Mouse (Mus musculus) midbrain, embryonic 14.5 days (tissue): ENCODE results near the gene Nectin1. TPM values are rescaled to one million over a fixed set of nuclear protein-coding genes. Genes with fewer than 3 reads are reported as not detected.

ENCODE experiments used
- ATAC-seq: fragments of 200-750 bp; cut with Nextera tagmentation; 2 replicates; pipeline ENCODE4 v1.8.0; 2017; ENCODE audit warnings: moderate number of reproducible peaks, moderate library complexity; ENCODE audit not compliant: low FRiP score, low TSS enrichment
- DNase-seq: peaks from one replicate; pipeline ENCODE4 v3.0.0-alpha.2; 2015
- H3K27ac ChIP-seq: fragments of 300-500 bp; sonication (generic); replicated peaks from 2 replicates; pipeline ENCODE4 v1.5.1; 2014; ENCODE audit warnings: mild to moderate bottlenecking, low read depth, low read length, moderate library complexity
- H3K27me3 ChIP-seq: fragments of 300-500 bp; sonication (generic); 2 replicates; pipeline ENCODE4 v1.6.1; 2014; ENCODE audit warnings: low read length, control low read depth, mixed read lengths; ENCODE audit not compliant: control insufficient read depth, insufficient read depth
- H3K36me3 ChIP-seq: fragments of 300-500 bp; sonication (generic); 2 replicates; pipeline ENCODE4 v1.6.1; 2014; ENCODE audit warnings: low read length, control low read depth; ENCODE audit not compliant: control insufficient read depth, insufficient read depth
- H3K4me1 ChIP-seq: fragments of 300-500 bp; sonication (generic); 2 replicates; pipeline ENCODE4 v1.6.1; 2014; ENCODE audit warnings: mild to moderate bottlenecking, antibody characterized with exemption, low read length, control low read depth; ENCODE audit not compliant: control insufficient read depth, insufficient read depth
- H3K4me2 ChIP-seq: fragments of 300-500 bp; sonication (generic); 2 replicates; pipeline ENCODE4 v1.6.1; 2014; ENCODE audit warnings: mild to moderate bottlenecking, low read length, moderate library complexity
- H3K4me3 ChIP-seq: fragments of 300-500 bp; sonication (generic); replicated peaks from 2 replicates; pipeline ENCODE4 v1.5.1; 2014; ENCODE audit warnings: low read depth, low read length
- H3K9ac ChIP-seq: fragments of 300-500 bp; sonication (generic); replicated peaks from 2 replicates; pipeline ENCODE4 v1.6.1; 2014; ENCODE audit warnings: mild to moderate bottlenecking, low read length, moderate library complexity
- H3K9me3 ChIP-seq: fragments of 300-500 bp; sonication (generic); 2 replicates; pipeline ENCODE4 v1.6.1; 2016; ENCODE audit warnings: low read length, control low read depth, mixed read lengths; ENCODE audit not compliant: control insufficient read depth
- WGBS: fragments of 180-500 bp; shearing (Covaris S2); extraction: QIAGEN DNeasy Blood & Tissue Kit; methylation state at CpG from one replicate; pipeline ENCODE4 v1.1.7; 2014; 5-methylcytosine and 5-hydroxymethylcytosine counted together
- polyA plus RNA-seq: library from polyadenylated mRNA; unstranded; fragments of >200 nt; fragmentation: Nextera tagmentation; extraction: Ambion mirVana; gene quantifications from 2 replicates; pipeline ENCODE4 v1.2.1, GENCODE M21; 2014

Nectin1 gene
- polyA plus RNA-seq, 1 experiment from 2014 or later: 16.7 TPM

DNA sequence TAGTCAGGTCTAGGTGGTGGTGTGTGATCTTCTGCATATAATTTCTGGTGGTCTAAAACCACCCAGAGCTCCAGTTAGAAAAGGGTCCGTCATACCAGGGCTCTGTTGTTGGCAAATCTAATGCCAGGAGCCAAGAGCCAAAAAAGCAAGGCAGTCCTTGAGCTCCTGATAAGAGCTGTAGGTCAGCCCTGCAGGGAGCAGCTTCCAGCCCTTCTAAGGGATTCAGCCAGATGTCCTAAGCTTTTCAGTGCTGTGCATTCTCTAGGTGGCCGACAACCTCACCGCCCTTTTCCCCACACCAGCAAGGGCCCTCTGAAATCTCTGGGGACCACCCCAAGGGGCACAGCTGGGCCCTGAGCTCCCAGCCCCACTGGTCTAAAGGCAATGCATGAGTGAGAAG lies 52.2 kb downstream of the Nectin1 start:
- no peak for DNase-seq
- Histone ChIP-seq H3K27me3 (no peaks in the 10 kb centered on the region), H3K4me3 (no peak overlapping the region), H3K4me2 (no peak overlapping the region), H3K36me3 (peaks cover 59% of the 10 kb centered on the region), H3K27ac (no peak overlapping the region), H3K9ac (no peak overlapping the region), H3K4me1 (0 out of 2 replicates have a peak, but pooled peaks cover 4% of the 10 kb centered on the region), H3K9me3 (no peaks in the 10 kb centered on the region)
- WGBS: 91% methylated on average over 3 of the region's 3 CpGs
- no peak for ATAC-seq

DNA sequence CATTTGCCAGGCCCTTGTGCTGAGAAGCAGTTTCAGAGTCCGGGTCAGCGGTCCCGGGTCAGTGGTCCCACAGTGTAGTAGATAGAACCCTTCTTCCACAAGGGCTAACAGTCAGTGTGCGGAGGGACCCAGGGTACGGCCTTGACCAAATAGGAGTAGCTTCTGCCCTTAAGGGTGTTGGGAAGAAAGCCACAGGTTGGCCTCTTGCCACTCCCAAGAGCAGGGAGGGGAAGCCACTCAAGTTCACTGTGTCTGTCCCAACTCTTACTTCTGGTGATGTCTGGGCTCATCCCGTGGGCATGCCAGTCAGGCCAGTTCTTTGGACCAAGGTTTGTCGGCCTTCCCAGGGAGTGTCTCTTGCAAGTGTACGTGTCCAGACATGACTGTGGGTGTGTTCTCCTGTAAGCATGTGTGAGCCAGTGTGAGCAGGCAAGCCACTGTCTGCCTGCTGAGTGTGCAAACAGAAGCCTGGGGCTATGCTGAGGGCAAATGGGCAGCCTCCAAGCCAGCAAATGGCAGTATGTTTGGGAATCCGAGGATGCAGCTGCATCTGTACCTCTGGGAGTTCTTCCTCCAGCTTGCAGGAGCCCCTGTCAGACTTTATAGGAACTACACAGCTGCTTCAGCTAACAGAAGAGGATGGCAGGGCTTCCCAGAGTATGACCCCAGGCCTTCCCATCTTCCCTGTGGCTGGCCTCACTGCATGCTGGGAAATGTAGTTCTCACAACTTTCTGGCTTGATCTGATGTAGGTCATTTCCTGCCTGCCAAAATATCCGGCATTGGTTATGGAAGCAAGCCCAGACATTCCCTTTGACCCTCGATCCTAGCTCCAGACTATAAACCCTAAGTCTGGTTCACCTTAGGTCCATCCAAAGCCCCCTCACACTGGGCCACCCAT lies 53.3 kb downstream of the Nectin1 start:
- no peak overlapping the region for H3K4me3 ChIP-seq
- peak; percentile 25 for DNase-seq
- peaks cover 56% of the 10 kb centered on the region for H3K36me3 ChIP-seq
- 87% methylated on average over 11 of the region's 11 CpGs for WGBS
- no peak for ATAC-seq
- no peaks in the 10 kb centered on the region for H3K9me3 ChIP-seq
- H3K4me2 ChIP-seq: no peak overlapping the region
- no peak overlapping the region for H3K9ac ChIP-seq
- 0 out of 2 replicates have a peak overlapping the region, but pooled peaks have one; percentile 26 for H3K27ac ChIP-seq
- H3K4me1 ChIP-seq: 0 out of 2 replicates have a peak, but pooled peaks cover 4% of the 10 kb centered on the region
- H3K27me3 ChIP-seq: no peaks in the 10 kb centered on the region

DNA sequence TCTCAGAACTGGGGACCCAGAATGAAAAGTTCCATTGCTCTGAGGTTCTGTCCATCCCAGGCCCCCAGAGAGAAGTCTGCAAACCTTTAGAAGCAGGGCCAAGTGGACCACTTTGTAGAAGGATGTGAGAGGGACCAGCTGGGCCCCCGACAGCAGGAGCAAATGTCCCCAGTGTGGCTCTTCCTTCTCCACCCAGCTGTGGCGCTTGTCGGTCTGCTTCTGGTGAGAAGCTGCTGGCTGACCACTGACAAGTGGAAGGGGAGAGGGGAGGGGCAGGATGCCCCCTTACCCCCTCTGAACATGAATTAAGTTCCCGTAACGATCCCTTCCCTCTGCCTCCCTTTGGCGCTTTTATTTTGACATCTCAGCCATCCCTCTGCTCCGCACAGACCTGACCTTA lies 54.0 kb downstream of the Nectin1 start:
- Histone ChIP-seq H3K9me3 (no peaks in the 10 kb centered on the region), H3K4me3 (no peak overlapping the region), H3K27ac (no peak overlapping the region), H3K9ac (no peak overlapping the region), H3K4me1 (0 out of 2 replicates have a peak, but pooled peaks cover 4% of the 10 kb centered on the region), H3K36me3 (peaks cover 52% of the 10 kb centered on the region), H3K4me2 (no peak overlapping the region), H3K27me3 (no peaks in the 10 kb centered on the region)
- ATAC-seq (no peak), DNase-seq (no peak)
- WGBS: 65% methylated on average over 7 of the region's 7 CpGs

GRCm38 (mm10) chr9:43800525-43800924 lies 56.7 kb downstream of the Nectin1 start:
- DNase-seq: no peak
- Histone ChIP-seq H3K4me3 (no peak overlapping the region), H3K36me3 (peaks cover 43% of the 10 kb centered on the region), H3K27ac (no peak overlapping the region), H3K9me3 (no peaks in the 10 kb centered on the region), H3K27me3 (no peaks in the 10 kb centered on the region), H3K4me2 (no peak overlapping the region), H3K9ac (no peak overlapping the region), H3K4me1 (0 out of 2 replicates have a peak, but pooled peaks cover 4% of the 10 kb centered on the region)
- ATAC-seq: no peak
- WGBS: 100% methylated on average over 2 of the region's 2 CpGs

DNA sequence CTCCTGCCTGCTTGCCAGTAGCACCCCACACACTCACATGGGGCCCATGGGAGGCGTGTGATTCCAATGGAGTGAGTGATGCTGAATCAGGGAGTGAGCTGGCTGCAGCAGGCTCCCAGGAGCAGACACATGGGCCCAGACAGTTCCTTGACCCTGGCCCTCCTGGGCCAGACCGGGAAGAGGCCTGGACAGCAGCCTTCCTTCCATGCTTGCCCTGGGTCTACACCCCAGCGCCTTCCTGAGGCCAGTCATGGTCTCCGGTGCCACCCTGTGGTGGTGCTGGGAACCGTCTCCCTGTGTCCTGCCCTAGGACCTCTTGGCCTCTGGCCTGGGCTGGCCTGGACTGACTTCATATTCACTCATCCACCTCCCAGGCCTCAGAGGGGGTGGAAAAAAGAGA lies 58.1 kb downstream of the Nectin1 start:
- no peak overlapping the region for H3K4me2 ChIP-seq
- no peaks in the 10 kb centered on the region for H3K27me3 ChIP-seq
- H3K4me3 ChIP-seq: no peak overlapping the region
- DNase-seq (peak; percentile 68), ATAC-seq (peak; percentile 55; the same call in 1 of the 2 replicates)
- H3K4me1 ChIP-seq: 0 out of 2 replicates have a peak, but pooled peaks cover 4% of the 10 kb centered on the region
- no peak overlapping the region for H3K9ac ChIP-seq
- 26% methylated on average over 5 of the region's 5 CpGs for WGBS
- H3K36me3 ChIP-seq: peaks cover 41% of the 10 kb centered on the region
- H3K27ac ChIP-seq: no peak overlapping the region
- H3K9me3 ChIP-seq: no peaks in the 10 kb centered on the region

DNA sequence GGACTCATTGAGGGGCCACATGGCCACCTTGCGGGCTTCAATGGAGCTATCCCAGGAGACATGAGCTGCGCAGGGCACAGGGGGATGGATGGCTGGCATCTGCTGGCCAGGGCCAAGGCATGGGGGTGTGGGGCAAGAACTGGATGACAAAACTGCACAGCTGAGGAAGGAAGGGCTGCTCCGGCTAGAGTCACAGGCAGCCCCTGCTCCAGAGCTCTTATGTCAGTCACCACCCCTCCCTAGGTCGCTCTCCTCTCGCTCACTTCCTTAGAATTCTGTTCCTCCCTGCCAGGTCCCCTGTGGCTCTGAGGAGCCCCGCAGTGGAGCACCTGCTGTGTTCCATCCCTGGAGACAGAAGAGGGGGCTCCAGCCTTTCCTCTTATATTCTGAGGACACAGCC lies 63.8 kb downstream of the Nectin1 start:
- ATAC-seq: no peak
- H3K9me3 ChIP-seq: no peaks in the 10 kb centered on the region
- H3K27me3 ChIP-seq: no peaks in the 10 kb centered on the region
- peaks cover 24% of the 10 kb centered on the region for H3K36me3 ChIP-seq
- H3K4me2 ChIP-seq: no peak overlapping the region
- no peak for DNase-seq
- H3K4me1 ChIP-seq: peaks cover 13% of the 10 kb centered on the region; the same call in 1 of the 2 replicates
- no peak overlapping the region for H3K9ac ChIP-seq
- no peak overlapping the region for H3K27ac ChIP-seq
- H3K4me3 ChIP-seq: no peak overlapping the region
- WGBS: 12% methylated on average over 6 of the region's 6 CpGs

DNA sequence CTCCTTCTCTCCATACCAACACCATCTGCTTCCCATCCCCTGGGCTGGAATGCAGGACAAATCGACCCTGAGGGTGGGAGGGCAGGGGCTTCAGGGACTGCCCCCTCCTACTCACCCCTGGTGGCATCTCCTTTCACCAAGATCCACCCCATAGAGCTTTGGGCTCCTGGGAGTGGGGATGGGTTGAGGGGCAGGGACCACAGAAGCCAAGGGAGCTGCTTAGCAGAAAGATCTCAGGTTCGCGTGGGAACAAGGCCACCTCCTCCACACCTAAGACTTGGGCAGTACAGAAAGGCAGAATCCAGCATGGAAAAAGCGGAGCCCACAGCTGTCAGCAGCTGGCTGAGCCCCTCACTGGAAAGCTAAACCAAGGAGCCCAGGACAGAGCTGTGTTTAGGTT lies 64.3 kb downstream of the Nectin1 start:
- Histone ChIP-seq H3K4me1 (peaks cover 13% of the 10 kb centered on the region; the same call in 1 of the 2 replicates), H3K27me3 (no peaks in the 10 kb centered on the region), H3K4me3 (no peak overlapping the region), H3K27ac (0 out of 2 replicates have a peak overlapping the region, but pooled peaks have one; percentile 37), H3K4me2 (no peak overlapping the region), H3K9me3 (no peaks in the 10 kb centered on the region), H3K36me3 (peaks cover 23% of the 10 kb centered on the region), H3K9ac (no peak overlapping the region)
- 14% methylated on average over 4 of the region's 4 CpGs for WGBS
- ATAC-seq: no peak
- no peak for DNase-seq

DNA sequence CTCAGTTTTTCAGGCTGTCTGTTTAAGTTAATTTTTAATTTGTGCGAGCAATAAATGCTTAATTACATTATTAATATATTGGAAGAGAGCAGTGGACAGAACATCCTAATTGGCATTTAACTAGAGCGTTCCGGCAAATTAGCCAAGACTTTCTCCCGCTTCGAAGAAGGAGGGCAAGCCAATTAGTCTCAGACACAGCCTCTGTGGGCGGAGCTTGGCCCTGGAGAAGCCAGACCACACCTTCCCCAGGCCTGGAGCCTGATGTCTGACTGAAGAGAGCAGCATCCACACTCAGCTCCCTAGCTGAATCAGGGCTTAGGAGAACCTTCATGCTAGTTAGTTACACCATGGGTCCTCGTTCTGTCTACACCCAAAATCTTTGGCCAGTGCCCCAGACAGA lies 64.8 kb downstream of the Nectin1 start:
- H3K9ac ChIP-seq: no peak overlapping the region
- no peak overlapping the region for H3K4me3 ChIP-seq
- H3K4me1 ChIP-seq: peaks cover 13% of the 10 kb centered on the region; the same call in 1 of the 2 replicates
- no peak overlapping the region for H3K4me2 ChIP-seq
- WGBS: 16% methylated on average over 7 of the region's 7 CpGs
- H3K27me3 ChIP-seq: no peaks in the 10 kb centered on the region
- DNase-seq: peak; percentile 65
- peaks cover 18% of the 10 kb centered on the region for H3K36me3 ChIP-seq
- no peak overlapping the region for H3K27ac ChIP-seq
- no peaks in the 10 kb centered on the region for H3K9me3 ChIP-seq
- ATAC-seq: no peak

DNA sequence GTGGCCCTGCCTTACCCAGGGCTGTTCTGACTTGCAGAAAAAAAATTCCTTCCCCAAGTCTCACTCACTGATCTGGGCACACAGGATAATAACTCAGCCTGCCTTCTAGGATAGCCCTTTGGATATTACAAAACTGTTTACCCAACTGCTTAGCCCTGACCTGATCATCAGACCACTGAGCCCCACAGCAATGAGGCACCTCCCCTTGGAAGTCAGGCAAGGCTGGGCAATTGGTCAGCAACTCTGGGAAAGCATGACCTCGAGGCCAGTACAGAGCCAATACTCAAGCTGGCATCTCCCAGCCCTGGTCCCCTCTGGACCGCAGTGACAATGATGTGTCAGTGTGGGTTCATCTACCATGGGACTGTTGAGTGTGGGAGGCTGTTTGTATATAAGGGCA lies 69.4 kb downstream of the Nectin1 start:
- H3K4me2 ChIP-seq: no peak overlapping the region
- WGBS: 89% methylated on average over 2 of the region's 2 CpGs
- ATAC-seq: no peak

More for the DNA sequence above, 69.4 kb downstream of the Nectin1 start:
- no peak overlapping the region for H3K9ac ChIP-seq
- H3K4me3 ChIP-seq: no peak overlapping the region
- H3K27ac ChIP-seq: no peak overlapping the region
- no peaks in the 10 kb centered on the region for H3K36me3 ChIP-seq
- H3K27me3 ChIP-seq: no peaks in the 10 kb centered on the region
- no peaks in the 10 kb centered on the region for H3K9me3 ChIP-seq
- H3K4me1 ChIP-seq: peaks cover 5% of the 10 kb centered on the region; the same call in 1 of the 2 replicates
- DNase-seq: no peak
